Mouse (Mus musculus) embryonic facial prominence, embryonic 11.5 days (tissue): ENCODE measurements around the gene Tmem59l. TPM values are rescaled to one million over a fixed set of nuclear protein-coding genes. Genes with fewer than 3 reads are reported as not detected.

Source experiments
- ATAC-seq: fragments of 200-750 bp; cut with Nextera tagmentation; replicated peaks from 2 replicates; pipeline ENCODE4 v1.8.0; 2017; ENCODE audit warnings: low read depth; ENCODE audit not compliant: insufficient number of reproducible peaks, low FRiP score, low TSS enrichment
- DNase-seq: peaks from one replicate; pipeline ENCODE4 v3.0.0-alpha.2; 2015; ENCODE audit warnings: low spot score
- H3K27ac ChIP-seq: fragments of 300-500 bp; sonication (generic); replicated peaks from 2 replicates; pipeline ENCODE4 v1.5.1; 2014; ENCODE audit warnings: mild to moderate bottlenecking, low read depth, low read length, control low read depth
- H3K27me3 ChIP-seq: fragments of 300-500 bp; sonication (generic); 2 replicates; pipeline ENCODE4 v1.6.1; 2014; ENCODE audit warnings: mild to moderate bottlenecking, low read length, moderate library complexity, mixed read lengths; ENCODE audit not compliant: control insufficient read depth, insufficient read depth
- H3K36me3 ChIP-seq: fragments of 300-500 bp; sonication (generic); replicated peaks from 2 replicates; pipeline ENCODE4 v1.6.1; 2014; ENCODE audit warnings: low read depth, mild to moderate bottlenecking, low read length, moderate library complexity, mixed read lengths; ENCODE audit not compliant: control insufficient read depth, insufficient read depth
- H3K4me1 ChIP-seq: fragments of 300-500 bp; sonication (generic); 2 replicates; pipeline ENCODE4 v1.6.1; 2014; ENCODE audit warnings: low read length, mixed read lengths; ENCODE audit not compliant: control insufficient read depth, insufficient read depth
- H3K4me2 ChIP-seq: fragments of 300-500 bp; sonication (generic); 2 replicates; pipeline ENCODE4 v1.6.1; 2014; ENCODE audit warnings: low read depth, mild to moderate bottlenecking, control low read depth, low read length, moderate library complexity
- H3K4me3 ChIP-seq: fragments of 300-500 bp; sonication (generic); 2 replicates; pipeline ENCODE4 v1.5.1; 2014; ENCODE audit warnings: low read depth, low read length, control low read depth
- H3K9ac ChIP-seq: fragments of 300-500 bp; sonication (generic); replicated peaks from 2 replicates; pipeline ENCODE4 v1.6.1; 2014; ENCODE audit warnings: mild to moderate bottlenecking, control low read depth, low read length
- H3K9me3 ChIP-seq: fragments of 300-500 bp; sonication (generic); replicated peaks from 2 replicates; pipeline ENCODE4 v1.6.1; 2016; ENCODE audit warnings: mild to moderate bottlenecking, low read length, inconsistent platforms, mixed read lengths; ENCODE audit not compliant: control insufficient read depth
- WGBS: fragments of 180-500 bp; shearing (Covaris S2); extraction: QIAGEN DNeasy Blood & Tissue Kit; methylation state at CpG from one replicate; pipeline ENCODE4 v1.1.7; 2014; 5-methylcytosine and 5-hydroxymethylcytosine counted together
- polyA plus RNA-seq: library from polyadenylated mRNA; unstranded; fragments of >200 nt; fragmentation: Nextera tagmentation; extraction: Ambion mirVana; gene quantifications from 2 replicates; pipeline ENCODE4 v1.2.1, GENCODE M21; 2014

Gene Tmem59l
- polyA plus RNA-seq, 1 experiment from 2014 or later = 25.4 TPM

- ATAC-seq (peak; percentile 92), DNase-seq (peak; percentile 98)
- H3K36me3 ChIP-seq = peaks cover 12% of the 10 kb centered on the region; the same call in 1 of the 2 replicates
- peak within 1 kb of the TSS; percentile 79 for H3K4me2 ChIP-seq
- peak within 1 kb of the TSS; percentile 95 for H3K9ac ChIP-seq
- no peaks in the 10 kb centered on the region for H3K27me3 ChIP-seq
- no peaks in the 10 kb centered on the region; the same call in none of the 2 replicates for H3K4me1 ChIP-seq
- peak within 1 kb of the TSS; percentile 82 for H3K27ac ChIP-seq
- no peaks in the 10 kb centered on the region for H3K9me3 ChIP-seq
- 1% methylated on average over 60 of the region's 61 CpGs for WGBS
- H3K4me3 ChIP-seq = peak within 1 kb of the TSS; percentile 88
These were observed 40.5 kb upstream of the Tmem59l start, which contains the start of the genes Fkbp8 and Kxd1 for GRCm38 (mm10) chr8:70527512-70528181. TSS of gene Fkbp8 (plus strand) at chr8:70527724. TSS of gene Kxd1 (minus strand) at chr8:70527956.

GRCm38 (mm10) chr8:70527111-70527511 is 40.0 kb upstream of the Tmem59l start:
- WGBS = 5% methylated on average over 8 of the region's 8 CpGs
- no peak for ATAC-seq
- H3K36me3 ChIP-seq = peaks cover 9% of the 10 kb centered on the region; the same call in 1 of the 2 replicates
- H3K9ac ChIP-seq = peak overlapping the region; percentile 95
- H3K4me2 ChIP-seq = peak overlapping the region; percentile 79
- peak overlapping the region; percentile 88 for H3K4me3 ChIP-seq
- H3K4me1 ChIP-seq = no peaks in the 10 kb centered on the region; the same call in none of the 2 replicates
- no peaks in the 10 kb centered on the region for H3K9me3 ChIP-seq
- H3K27ac ChIP-seq = no peak overlapping the region
- DNase-seq = no peak
- no peaks in the 10 kb centered on the region for H3K27me3 ChIP-seq

- H3K36me3 ChIP-seq = no peaks in the 10 kb centered on the region
- H3K9me3 ChIP-seq = no peaks in the 10 kb centered on the region
- under 1% methylated on average over 51 of the region's 51 CpGs for WGBS
- H3K4me1 ChIP-seq = no peaks in the 10 kb centered on the region; the same call in 1 of the 2 replicates
- peak; percentile 75 for ATAC-seq
- peak overlapping the region; percentile 68 for H3K4me3 ChIP-seq
- peak overlapping the region; percentile 67 for H3K9ac ChIP-seq
- H3K4me2 ChIP-seq = peak overlapping the region; percentile 82
- peak overlapping the region; percentile 49 for H3K27ac ChIP-seq
- peak; percentile 98 for DNase-seq
- no peaks in the 10 kb centered on the region for H3K27me3 ChIP-seq
These were observed 35.6 kb upstream of the Tmem59l start for GRCm38 (mm10) chr8:70522592-70523403.

- no peak overlapping the region for H3K9ac ChIP-seq
- H3K9me3 ChIP-seq = no peaks in the 10 kb centered on the region
- WGBS = 67% methylated on average over 2 of the region's 2 CpGs
- DNase-seq = no peak
- no peak overlapping the region for H3K4me3 ChIP-seq
- H3K27ac ChIP-seq = no peak overlapping the region
- no peak for ATAC-seq
- no peaks in the 10 kb centered on the region; the same call in 1 of the 2 replicates for H3K4me1 ChIP-seq
- H3K27me3 ChIP-seq = no peaks in the 10 kb centered on the region
- H3K36me3 ChIP-seq = no peaks in the 10 kb centered on the region
- no peak overlapping the region for H3K4me2 ChIP-seq
These were observed 32.4 kb upstream of the Tmem59l start for GRCm38 (mm10) chr8:70519606-70520005.

- Histone ChIP-seq H3K9me3 (no peaks in the 10 kb centered on the region), H3K27me3 (no peaks in the 10 kb centered on the region), H3K36me3 (no peaks in the 10 kb centered on the region), H3K9ac (no peak overlapping the region), H3K27ac (no peak overlapping the region), H3K4me3 (no peak overlapping the region), H3K4me1 (no peaks in the 10 kb centered on the region; the same call in 1 of the 2 replicates), H3K4me2 (no peak overlapping the region)
- no peak for DNase-seq
- no peak for ATAC-seq
- WGBS = 91% methylated on average over 6 of the region's 6 CpGs
These were observed 31.9 kb upstream of the Tmem59l start for GRCm38 (mm10) chr8:70519043-70519442.

- H3K9ac ChIP-seq = no peak overlapping the region; the same call in 1 of the 2 replicates
- no peak for ATAC-seq
- H3K4me2 ChIP-seq = no peak overlapping the region
- H3K36me3 ChIP-seq = no peaks in the 10 kb centered on the region; the same call in 1 of the 2 replicates
- no peak overlapping the region for H3K27ac ChIP-seq
- no peaks in the 10 kb centered on the region for H3K9me3 ChIP-seq
- H3K4me1 ChIP-seq = no peaks in the 10 kb centered on the region; the same call in 1 of the 2 replicates
- no peaks in the 10 kb centered on the region for H3K27me3 ChIP-seq
- no peak overlapping the region for H3K4me3 ChIP-seq
- WGBS = 63% methylated on average over 10 of the region's 10 CpGs
- DNase-seq = no peak
These were observed 30.9 kb upstream of the Tmem59l start for GRCm38 (mm10) chr8:70517940-70518643.

- H3K36me3 ChIP-seq = peaks cover 2% of the 10 kb centered on the region
- H3K27me3 ChIP-seq = no peaks in the 10 kb centered on the region
- ATAC-seq (no peak), DNase-seq (no peak)
- H3K4me1 ChIP-seq = peaks cover 8% of the 10 kb centered on the region
- WGBS = 84% methylated on average over 2 of the region's 2 CpGs
- no peak overlapping the region for H3K4me2 ChIP-seq
- H3K9me3 ChIP-seq = no peaks in the 10 kb centered on the region
- H3K9ac ChIP-seq = no peak overlapping the region
- no peak overlapping the region for H3K4me3 ChIP-seq
- H3K27ac ChIP-seq = no peak overlapping the region
These were observed 26.3 kb upstream of the Tmem59l start for GRCm38 (mm10) chr8:70513441-70513840.
